In genomic region chr19:44771499-44771898, GRCm38 (mm10) we compare ENCODE assay signal across 23 mouse cellular contexts. TPM values are rescaled to one million over a fixed set of nuclear protein-coding genes. Genes with fewer than 3 reads are reported as not detected.
"Had no signal": no experiment of that assay in that cellular context is flagged by ENCODE, and none has a peak within 500 bp of the region (broad histone marks: within the 10 kb centered on the region; RNA-seq: fewer than 3 reads in every experiment).

No protein-coding gene starts in this region.

- H3K4me3 ChIP-seq: kidney, embryonic 15.5 days; limb, embryonic 10.5 days; limb, embryonic 13.5 days; midbrain, embryonic 12.5 days; midbrain, embryonic 15.5 days; neural tube, embryonic 12.5 days; neural tube, embryonic 15.5 days had no signal

- H3K4me2 ChIP-seq: kidney, embryonic 15.5 days; limb, embryonic 13.5 days; lung, embryonic 14.5 days; midbrain, embryonic 12.5 days; midbrain, embryonic 15.5 days; neural tube, embryonic 12.5 days; neural tube, embryonic 15.5 days had no signal

- H3K9me3 ChIP-seq: kidney, embryonic 15.5 days; limb, embryonic 10.5 days; limb, embryonic 13.5 days; midbrain, embryonic 12.5 days; midbrain, embryonic 15.5 days; neural tube, embryonic 12.5 days; neural tube, embryonic 15.5 days had no signal

- H3K27ac ChIP-seq: limb, embryonic 10.5 days; limb, embryonic 13.5 days; liver, embryonic 14.5 days; macrophage; midbrain, embryonic 12.5 days; midbrain, embryonic 15.5 days; neural tube, embryonic 12.5 days; neural tube, embryonic 15.5 days; stomach, postnatal 0 days had no signal

- H3K27me3 ChIP-seq: kidney, embryonic 15.5 days had no signal

- ATAC-seq: lung, postnatal 0 days; midbrain, embryonic 15.5 days had no signal

- DNase-seq: kidney, adult 8-10 months; kidney, postnatal 14 days; kidney, postnatal 4 days; lung, embryonic 14.5 days; right cerebral cortex, adult 18-20 months; right cerebral cortex, postnatal 14 days; right cerebral cortex, postnatal 4 days; thymus, postnatal 36 days had no signal

- H3K9ac ChIP-seq: kidney, embryonic 15.5 days; limb, embryonic 13.5 days; liver, embryonic 14.5 days; lung, embryonic 14.5 days; midbrain, embryonic 12.5 days; midbrain, embryonic 15.5 days; neural tube, embryonic 12.5 days; neural tube, embryonic 15.5 days had no signal

- H3K4me1 ChIP-seq: limb, embryonic 10.5 days; limb, embryonic 13.5 days; midbrain, embryonic 12.5 days; midbrain, embryonic 15.5 days had no signal

- H3K36me3 ChIP-seq: limb, embryonic 10.5 days; limb, embryonic 13.5 days; midbrain, embryonic 12.5 days; midbrain, embryonic 15.5 days; neural tube, embryonic 15.5 days had no signal

RNA-seq across cellular contexts. Expression of gene Pax2, which starts 15.7 kb away (rescaled TPM):
- total RNA-seq: megakaryocyte, adult 5-6 weeks had no signal
- polyA plus RNA-seq: intestine, embryonic 14.5 days; limb, embryonic 13.5 days; liver, embryonic 14.5 days; lung, postnatal 0 days; macrophage; stomach, embryonic 14.5 days; stomach, postnatal 0 days; urinary bladder, adult 2 months had no signal
